In the genomic region with DNA sequence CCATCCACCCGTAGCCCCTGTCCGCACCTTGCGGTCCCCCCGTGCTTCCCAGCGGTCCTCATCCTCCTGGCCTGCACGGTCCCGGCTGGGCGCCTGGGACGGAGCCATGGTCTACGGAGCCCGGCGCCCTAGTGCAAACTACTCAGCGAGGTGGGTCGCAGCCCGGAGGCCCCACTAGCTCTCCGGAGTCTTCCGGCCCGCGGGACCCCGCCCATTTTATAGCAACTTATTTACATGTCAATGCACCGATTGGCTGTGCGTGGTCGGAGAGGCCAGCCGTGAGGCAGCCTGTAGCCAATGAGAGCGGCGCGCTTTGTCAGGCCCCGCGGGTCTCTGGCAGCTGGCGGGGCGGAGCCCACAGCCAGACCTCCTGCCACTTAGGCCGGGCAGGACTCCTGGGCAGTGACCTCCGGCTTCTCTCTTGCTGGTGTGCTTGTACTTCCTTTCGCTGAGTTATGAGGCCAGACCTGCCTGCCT, we compare ENCODE assay signal across 8 mouse cellular contexts. TPM values are rescaled to one million over a fixed set of nuclear protein-coding genes. Genes with fewer than 3 reads are reported as not detected.
DNase-seq lines count a peak whose midpoint lies in the region; ATAC-seq lines count a peak whose summit lies in the region.

No protein-coding gene starts in this region.

- ATAC-seq in intestine, embryonic 15.5 days: peak; percentile 96

- peak; percentile 96 for DNase-seq in adrenal gland, adult 8-10 months
- peak; percentile 94 for DNase-seq in embryo, embryonic 11.5 days (ENCODE audit: low read depth, low spot score)
- DNase-seq in gastrocnemius, postnatal 36 days: peak; percentile 87 to 91
- peak; percentile 92 to 96 for DNase-seq in left cerebral cortex, postnatal 25 days (ENCODE audit: low spot score in 2 of 2)
- DNase-seq in mesoderm, embryonic 11.5 days (ENCODE audit: low read depth, low spot score): peak; percentile 97
- peak; percentile 90 for DNase-seq in right cerebral cortex, postnatal 25 days
- DNase-seq in urinary bladder, postnatal 36 days (ENCODE audit: low spot score in 2 of 2): peak; percentile 84 to 94

- H3K27me3 ChIP-seq in intestine, embryonic 15.5 days (replicated peaks): no peaks in the 10 kb centered on the region

- WGBS in intestine, embryonic 15.5 days: under 1% methylated on average over 34 of the region's 34 CpGs

- no peaks in the 10 kb centered on the region for H3K9me3 ChIP-seq in intestine, embryonic 15.5 days

- H3K36me3 ChIP-seq in intestine, embryonic 15.5 days: no peaks in the 10 kb centered on the region

- peak overlapping the region; percentile 68 for H3K4me3 ChIP-seq in intestine, embryonic 15.5 days (replicated peaks)

- H3K4me1 ChIP-seq in intestine, embryonic 15.5 days (replicated peaks): peaks cover 30% of the 10 kb centered on the region

- H3K9ac ChIP-seq in intestine, embryonic 15.5 days: peak overlapping the region; percentile 89

- intact Hi-C loops in gastrocnemius, postnatal 36 days (cut with DNase I): no loop called here
- intact Hi-C loops in left cerebral cortex, postnatal 25 days (cut with DNase I): loop anchor here (1.0 kb wide), 1 partner anchor 14 kb away; no protein-coding TSS in a partner anchor

- peak overlapping the region; percentile 90 for H3K27ac ChIP-seq in intestine, embryonic 15.5 days

- peak overlapping the region; percentile 96 for H3K4me2 ChIP-seq in intestine, embryonic 15.5 days (replicated peaks)

RNA-seq across cellular contexts. Expression of a gene that starts 0.8 kb away (rescaled TPM):
- total RNA-seq in adrenal gland, adult 8-10 months (2022): 100 to 1,000 TPM; 178 to 376 (median 294) TPM
- total RNA-seq in gastrocnemius, postnatal 36 days (2021): 1 to 10 TPM; 7.5 to 7.9 TPM
- 94.0 and 103 TPM in 2 replicates for polyA plus RNA-seq in intestine, embryonic 15.5 days (2015; fragmentation: Nextera tagmentation; extraction: Ambion mirVana)
- 10 to 100 TPM; 12.4 to 13.1 TPM for total RNA-seq in left cerebral cortex, postnatal 25 days (2021)

RNA-seq across cellular contexts. Expression of a gene that starts 14.5 kb away (rescaled TPM):
- 100 to 1,000 TPM in 3 of 4 experiments, 10 to 100 TPM in 1; 89.4 to 138 (median 108) TPM for total RNA-seq in adrenal gland, adult 8-10 months (2022)
- total RNA-seq in gastrocnemius, postnatal 36 days (2021): 10 to 100 TPM; 33.2 TPM
- polyA plus RNA-seq in intestine, embryonic 15.5 days (2015; fragmentation: Nextera tagmentation; extraction: Ambion mirVana): 119 and 128 TPM in 2 replicates
- 10 to 100 TPM; 59.7 to 61.7 TPM for total RNA-seq in left cerebral cortex, postnatal 25 days (2021)

RNA-seq across cellular contexts. Expression of a gene that starts 46.1 kb away (rescaled TPM):
- 10 to 100 TPM; 42.5 to 75.0 (median 45.4) TPM for total RNA-seq in adrenal gland, adult 8-10 months (2022)
- 1 to 10 TPM; 6.7 to 9.9 TPM for total RNA-seq in gastrocnemius, postnatal 36 days (2021)
- 7.8 and 7.9 TPM in 2 replicates for polyA plus RNA-seq in intestine, embryonic 15.5 days (2015; fragmentation: Nextera tagmentation; extraction: Ambion mirVana)
- total RNA-seq in left cerebral cortex, postnatal 25 days (2021): 10 to 100 TPM; 25.3 to 30.0 TPM

RNA-seq across cellular contexts. Expression of a gene that starts 46.8 kb away (rescaled TPM):
- total RNA-seq in adrenal gland, adult 8-10 months (2022): 1 to 10 TPM; 1.7 to 8.3 (median 4.8) TPM
- total RNA-seq in gastrocnemius, postnatal 36 days (2021): 1 to 10 TPM; 1.8 to 2.1 TPM
- 9.5 and 10.0 TPM in 2 replicates for polyA plus RNA-seq in intestine, embryonic 15.5 days (2015; fragmentation: Nextera tagmentation; extraction: Ambion mirVana)
- under 1 TPM; 0.44 to 0.85 TPM for total RNA-seq in left cerebral cortex, postnatal 25 days (2021)

Comparison
In these comparisons a context has a peak if more than half of its experiments do, and no peak if none do; other contexts are left out.
1. Peak in every context shown above with its lines: DNase-seq, ATAC-seq, H3K4me3 ChIP-seq and H3K27ac ChIP-seq.
2. RNA of a gene that starts 0.8 kb away (total RNA-seq): 178 to 376 TPM in adrenal gland, adult 8-10 months; 12.4 to 13.1 TPM in left cerebral cortex, postnatal 25 days and 7.5 to 7.9 TPM in gastrocnemius, postnatal 36 days; every median in the first group is over 10 times any median in the second.